Mouse (Mus musculus) stomach, postnatal 0 days (tissue): ENCODE measurements at regions not wholly inside any gene's neighbourhood (a gene's known extent, or its start where the extent isn't known, plus 50 kb on each side); places are given as distances from the start of the nearest gene placed in this dataset.

ENCODE experiments used
- ATAC-seq: fragments of 200-750 bp; cut with Nextera tagmentation; 2 replicates; pipeline ENCODE4 v1.8.0; 2017; ENCODE audit not compliant: low FRiP score, low TSS enrichment
- DNase-seq: peaks from one replicate; pipeline ENCODE4 v3.0.0-alpha.2; 2016; ENCODE audit warnings: low spot score
- H3K27ac ChIP-seq: fragments of 300-500 bp; sonication (generic); replicated peaks from 2 replicates; pipeline ENCODE4 v1.5.1; 2014; ENCODE audit warnings: mild to moderate bottlenecking, control low read depth
- H3K27me3 ChIP-seq: fragments of 300-500 bp; sonication (generic); 2 replicates; pipeline ENCODE4 v1.6.1; 2014; ENCODE audit warnings: low read length; ENCODE audit not compliant: control insufficient read depth, insufficient read depth
- H3K36me3 ChIP-seq: fragments of 300-500 bp; sonication (generic); 2 replicates; pipeline ENCODE4 v1.6.1; 2014; ENCODE audit warnings: low read length, mixed read lengths; ENCODE audit not compliant: control insufficient read depth, insufficient read depth
- H3K4me1 ChIP-seq: fragments of 300-500 bp; sonication (generic); replicated peaks from 2 replicates; pipeline ENCODE4 v1.6.1; 2014; ENCODE audit warnings: antibody characterized with exemption; ENCODE audit not compliant: control insufficient read depth, insufficient read depth
- H3K4me2 ChIP-seq: fragments of 300-500 bp; sonication (generic); replicated peaks from 2 replicates; pipeline ENCODE4 v1.6.1; 2014; ENCODE audit warnings: low read depth, mild to moderate bottlenecking, control low read depth, moderate library complexity
- H3K4me3 ChIP-seq: fragments of 300-500 bp; sonication (generic); 2 replicates; pipeline ENCODE4 v1.5.1; 2014; ENCODE audit warnings: low read depth, low read length, control low read depth
- H3K9ac ChIP-seq: fragments of 300-500 bp; sonication (generic); 2 replicates; pipeline ENCODE4 v1.6.1; 2014; ENCODE audit warnings: mild to moderate bottlenecking, low read length, control low read depth, mixed read lengths
- H3K9me3 ChIP-seq: fragments of 300-500 bp; sonication (generic); 2 replicates; pipeline ENCODE4 v1.6.1; 2016; ENCODE audit warnings: low read length; ENCODE audit not compliant: control insufficient read depth
- CTCF ChIP-seq: IDR thresholded peaks from 2 replicates; pipeline ENCODE4 v1.5.1; 2016; ENCODE audit warnings: antibody characterized with exemption, low read depth, mild to moderate bottlenecking, moderate library complexity
- EP300 ChIP-seq: optimal IDR thresholded peaks from 2 replicates; pipeline ENCODE3; 2016; ENCODE audit warnings: antibody characterized with exemption
- WGBS: fragments of 180-500 bp; shearing (Covaris S2); extraction: QIAGEN DNeasy Blood & Tissue Kit; methylation state at CpG from one replicate; pipeline ENCODE4 v1.1.7; 2014; 5-methylcytosine and 5-hydroxymethylcytosine counted together

DNA sequence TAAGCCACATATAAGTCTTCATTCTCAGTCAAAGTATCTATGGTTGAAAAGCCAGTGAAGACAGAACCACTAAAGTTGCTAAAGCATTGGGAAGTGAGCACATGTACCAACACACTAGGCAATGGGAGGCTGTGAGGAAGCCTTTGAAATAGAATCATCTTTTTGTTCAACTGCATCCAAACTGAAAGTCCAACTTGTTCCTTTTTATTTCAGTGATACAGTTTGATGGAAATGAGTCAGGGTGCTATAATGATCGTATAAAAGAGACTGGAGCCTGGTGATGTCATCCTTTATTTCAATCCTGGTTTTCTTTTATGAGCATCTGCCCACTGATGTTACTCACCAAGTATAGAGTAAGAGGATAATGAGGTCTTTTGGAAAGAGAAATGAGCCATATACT, 1198.9 kb upstream of the Cited2 start:
- no peak for ATAC-seq
- Histone ChIP-seq H3K4me2 (no peak overlapping the region), H3K36me3 (no peaks in the 10 kb centered on the region), H3K4me1 (no peaks in the 10 kb centered on the region), H3K9me3 (no peaks in the 10 kb centered on the region), H3K27ac (no peak overlapping the region), H3K9ac (no peak overlapping the region), H3K4me3 (no peak overlapping the region), H3K27me3 (no peaks in the 10 kb centered on the region)
- 73% methylated on average over 1 of the region's 1 CpGs for WGBS
- TF ChIP-seq CTCF (no peak), EP300 (no peak)
- DNase-seq, result no peak

DNA sequence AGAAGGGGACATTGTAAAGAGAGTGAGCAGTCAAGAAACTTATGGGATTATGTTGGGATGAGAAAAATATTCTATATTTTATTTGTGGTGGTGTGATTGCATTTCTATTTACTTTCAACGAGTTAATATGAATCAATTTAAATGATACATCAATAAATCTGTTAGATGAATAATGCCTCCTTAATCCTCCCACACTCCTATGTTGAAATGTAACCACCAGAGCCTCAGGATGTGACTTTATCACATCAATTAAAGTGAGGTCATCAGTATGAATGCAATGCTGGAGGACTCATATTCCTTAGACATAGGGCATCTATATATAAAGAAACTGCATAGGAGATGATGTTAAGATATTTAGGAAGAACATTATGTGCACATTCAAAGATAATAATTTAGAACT, 1195.3 kb upstream of the Cited2 start:
- no peak for ATAC-seq
- no peak overlapping the region for H3K4me3 ChIP-seq
- DNase-seq, result no peak
- no peak overlapping the region for H3K4me2 ChIP-seq
- H3K27me3 ChIP-seq, result no peaks in the 10 kb centered on the region
- no peaks in the 10 kb centered on the region for H3K9me3 ChIP-seq
- H3K9ac ChIP-seq, result no peak overlapping the region
- WGBS, result 43% methylated on average over 1 of the region's 1 CpGs
- no peaks in the 10 kb centered on the region for H3K4me1 ChIP-seq
- no peak overlapping the region for H3K27ac ChIP-seq
- H3K36me3 ChIP-seq, result no peaks in the 10 kb centered on the region
- no peak for TF ChIP-seq EP300
- TF ChIP-seq CTCF, result no peak

DNA sequence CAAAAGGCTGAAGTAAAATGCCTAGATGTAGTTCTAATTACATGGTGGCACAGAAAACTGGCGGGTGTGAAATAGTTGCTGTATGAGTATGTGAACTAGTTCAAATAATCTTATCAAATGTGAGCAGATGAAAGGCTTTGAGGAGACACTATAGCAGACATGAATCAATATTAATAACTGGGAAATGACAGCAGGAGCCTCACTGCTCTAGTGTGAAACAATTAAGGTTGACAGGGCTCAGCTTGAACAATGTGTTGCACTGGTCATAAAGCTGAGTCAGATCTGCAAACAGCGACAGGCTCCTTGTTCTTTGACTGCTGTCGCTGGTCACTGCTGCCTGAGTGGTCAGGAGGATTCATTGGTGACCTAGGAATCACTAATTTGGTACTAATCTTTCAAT, 1185.4 kb upstream of the Cited2 start:
- no peaks in the 10 kb centered on the region for H3K27me3 ChIP-seq
- H3K4me3 ChIP-seq, result no peak overlapping the region
- H3K27ac ChIP-seq, result no peak overlapping the region
- H3K36me3 ChIP-seq, result no peaks in the 10 kb centered on the region
- no peaks in the 10 kb centered on the region for H3K4me1 ChIP-seq
- H3K4me2 ChIP-seq, result no peak overlapping the region
- ATAC-seq, result no peak
- H3K9me3 ChIP-seq, result no peaks in the 10 kb centered on the region
- TF ChIP-seq EP300, result no peak
- DNase-seq, result no peak
- WGBS, result 23% methylated on average over 3 of the region's 3 CpGs
- H3K9ac ChIP-seq, result no peak overlapping the region

DNA sequence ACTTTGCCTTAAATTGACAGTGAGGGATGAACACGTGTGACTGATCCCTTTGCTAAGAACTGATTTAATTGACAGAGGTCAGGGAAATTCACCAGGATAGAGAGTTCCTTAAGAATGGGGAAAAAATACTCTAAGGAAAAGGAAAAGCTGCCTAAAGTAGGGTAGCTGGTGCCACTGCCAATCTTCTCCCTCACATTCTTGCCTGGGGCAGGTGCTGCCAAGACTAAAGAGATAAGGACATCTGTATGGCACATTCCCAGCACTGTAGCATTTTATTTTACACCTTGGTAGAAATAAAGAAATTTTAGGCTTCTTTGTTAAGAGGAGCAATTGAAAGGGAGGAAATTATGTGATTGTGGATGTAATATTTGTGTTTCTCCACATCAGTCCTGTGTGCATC, 1184.6 kb upstream of the Cited2 start:
- no peak overlapping the region for H3K27ac ChIP-seq
- H3K4me3 ChIP-seq, result no peak overlapping the region
- WGBS, result 43% methylated on average over 1 of the region's 1 CpGs
- no peak for DNase-seq
- ATAC-seq, result no peak
- TF ChIP-seq CTCF (no peak), EP300 (no peak)
- H3K4me1 ChIP-seq, result no peaks in the 10 kb centered on the region
- H3K27me3 ChIP-seq, result no peaks in the 10 kb centered on the region
- no peak overlapping the region for H3K4me2 ChIP-seq
- no peaks in the 10 kb centered on the region for H3K9me3 ChIP-seq
- H3K9ac ChIP-seq, result no peak overlapping the region
- no peaks in the 10 kb centered on the region for H3K36me3 ChIP-seq

DNA sequence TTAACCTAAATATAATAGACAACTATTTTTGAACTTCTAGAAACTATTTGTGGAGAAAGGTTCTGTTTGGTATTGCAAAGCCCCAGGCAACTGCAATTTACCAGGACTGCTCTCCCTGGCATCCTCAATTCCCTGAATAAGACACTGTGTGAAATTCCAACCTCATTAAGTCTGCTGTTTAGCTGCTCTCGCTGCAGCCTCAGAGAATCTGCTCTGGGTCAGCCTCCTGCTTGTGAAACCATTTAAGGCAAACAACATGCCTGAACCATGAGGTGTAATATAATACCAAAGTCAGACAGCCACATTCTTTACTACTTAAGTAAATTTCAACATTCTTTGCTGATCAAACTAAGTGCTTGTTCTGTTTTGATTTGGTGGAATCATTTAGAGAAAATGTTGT, 1177.6 kb upstream of the Cited2 start:
- DNase-seq (no peak), ATAC-seq (no peak)
- WGBS, result 7% methylated on average over 1 of the region's 1 CpGs
- H3K4me3 ChIP-seq, result no peak overlapping the region
- H3K9me3 ChIP-seq, result no peaks in the 10 kb centered on the region
- H3K36me3 ChIP-seq, result no peaks in the 10 kb centered on the region
- H3K4me1 ChIP-seq, result no peaks in the 10 kb centered on the region
- 0 out of 2 replicates have a peak overlapping the region, but pooled peaks have one; percentile 35 for H3K27ac ChIP-seq
- H3K9ac ChIP-seq, result no peak overlapping the region
- no peak overlapping the region for H3K4me2 ChIP-seq
- TF ChIP-seq EP300, result no peak
- H3K27me3 ChIP-seq, result no peaks in the 10 kb centered on the region

DNA sequence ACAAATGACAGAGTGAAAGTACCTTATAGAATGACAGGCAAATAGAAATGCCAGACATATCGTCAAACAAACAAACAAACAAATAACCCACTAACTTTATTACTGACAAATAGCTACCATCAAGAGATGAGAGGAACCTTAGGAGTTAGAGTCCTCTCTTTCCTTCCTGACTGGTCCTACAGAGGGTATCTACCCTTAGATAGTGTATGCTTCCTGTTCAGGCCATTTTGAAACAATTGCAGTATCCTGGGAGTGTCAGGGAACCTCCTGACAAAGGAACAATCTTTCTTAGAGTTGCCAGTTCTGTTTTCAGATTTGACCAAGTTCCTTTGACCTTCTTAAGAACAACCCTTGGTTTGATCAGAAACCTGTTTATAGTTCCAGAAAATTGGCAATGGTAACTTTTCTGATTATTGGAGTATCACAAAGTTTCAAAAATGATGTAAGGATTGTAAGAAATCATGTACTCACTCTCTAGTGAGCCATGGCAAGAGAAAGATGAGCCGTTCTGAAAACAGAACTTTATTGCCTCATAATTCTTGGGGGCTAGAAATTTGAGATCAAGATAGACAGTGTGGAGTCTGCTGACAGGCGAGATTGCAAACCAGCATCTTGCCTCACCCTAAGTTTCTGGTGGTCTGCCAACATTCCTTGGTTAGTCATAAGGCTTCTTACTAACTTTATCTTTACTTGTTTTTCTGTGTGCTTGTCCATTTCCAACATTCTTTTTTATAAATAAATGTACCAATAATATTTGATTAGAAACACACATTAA, 1170.0 kb upstream of the Cited2 start:
- no peak overlapping the region for H3K4me3 ChIP-seq
- no peaks in the 10 kb centered on the region for H3K36me3 ChIP-seq
- no peak for DNase-seq
- no peak overlapping the region for H3K4me2 ChIP-seq
- H3K9me3 ChIP-seq, result no peaks in the 10 kb centered on the region
- ATAC-seq, result no peak
- no peaks in the 10 kb centered on the region for H3K4me1 ChIP-seq
- WGBS, result 62% methylated on average over 3 of the region's 3 CpGs
- H3K27me3 ChIP-seq, result no peaks in the 10 kb centered on the region
- H3K9ac ChIP-seq, result no peak overlapping the region
- TF ChIP-seq EP300 (no peak), CTCF (no peak)
- no peak overlapping the region for H3K27ac ChIP-seq
